Mouse (Mus musculus): ENCODE results near the gene Crybg1.

The Crybg1 gene

GRCm38 (mm10) chr10:43901578-43902194, 247.0 kb downstream of the Crybg1 start, which contains the start of the genes Qrsl1 and Rtn4ip1:
Gene Qrsl1, minus strand, starts transcription at chr10:43901745.
Gene Rtn4ip1, plus strand, starts transcription at chr10:43901807.
- peak; percentile 96 for ATAC-seq (ENCODE audit: insufficient number of reproducible peaks, low FRiP score, low TSS enrichment)

DNA sequence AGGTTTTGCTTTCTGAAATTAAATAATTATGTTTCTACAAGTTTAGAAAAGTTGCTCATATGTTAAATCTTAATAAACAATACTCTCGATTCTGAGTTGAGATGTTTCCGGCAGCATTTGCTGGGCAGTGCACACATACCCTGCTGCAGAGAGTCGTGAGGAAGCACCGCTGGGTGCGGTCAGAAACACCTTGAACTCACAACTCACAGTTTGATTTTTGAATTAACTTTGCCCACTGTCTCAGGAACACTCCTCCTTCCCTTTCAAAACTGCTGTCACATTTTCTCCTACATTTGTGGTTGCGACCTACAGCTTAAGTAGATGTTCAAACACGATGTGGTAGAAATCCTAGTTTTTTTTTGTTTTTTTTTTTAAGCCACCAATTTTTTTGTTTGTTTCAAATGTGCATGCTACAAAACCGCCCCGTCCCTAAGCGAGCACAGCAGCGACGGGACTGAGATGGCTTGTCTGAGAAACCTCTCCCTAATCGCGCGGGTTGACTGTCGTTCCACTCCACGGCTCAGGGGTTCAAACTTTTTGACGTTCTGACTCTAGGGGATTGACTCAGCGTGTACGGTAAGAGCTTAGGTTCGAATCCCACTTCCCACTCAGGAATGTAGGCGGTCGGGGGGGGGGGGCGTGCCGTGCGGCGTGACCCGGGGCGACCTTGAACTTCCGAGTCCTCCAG, 247.6 kb downstream of the Crybg1 start:
- ATAC-seq (ENCODE audit: insufficient number of reproducible peaks, low FRiP score, low TSS enrichment) = no peak
